Comparison of ENCODE assay signal across 37 mouse cellular contexts in the genomic region with DNA sequence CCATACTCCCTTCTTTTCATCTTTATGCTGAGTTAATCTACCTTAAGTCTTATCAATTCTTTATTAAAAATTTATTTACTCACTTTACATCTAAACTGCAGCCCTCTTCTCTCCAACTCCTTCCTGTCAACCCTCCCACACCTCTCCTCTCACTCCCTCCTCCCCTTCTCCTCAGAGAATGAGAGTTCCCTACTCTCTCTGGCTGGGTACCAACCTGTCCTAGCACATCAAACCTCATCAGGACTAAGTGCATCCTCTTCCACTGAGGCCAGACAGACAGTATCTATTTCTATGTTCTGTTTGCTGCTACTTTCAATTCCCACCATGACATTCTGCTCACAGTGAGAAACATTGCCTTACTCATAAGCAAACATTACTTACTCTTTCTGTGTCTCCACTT. TPM values are rescaled to one million over a fixed set of nuclear protein-coding genes. Genes with fewer than 3 reads are reported as not detected.
"Had no signal": no experiment of that assay in that cellular context is flagged by ENCODE, and none has a peak within 500 bp of the region (broad histone marks: within the 10 kb centered on the region; RNA-seq: fewer than 3 reads in every experiment).

No protein-coding gene starts in this region.

- DNase-seq: cerebellum, adult 8-10 months; cerebellum, postnatal 25 days; cerebellum, postnatal 36 days; embryo, embryonic 11 days; forebrain, postnatal 0 days; gastrocnemius, adult 2 months; gastrocnemius, postnatal 10 days; gastrocnemius, postnatal 14 days; gastrocnemius, postnatal 25 days; gastrocnemius, postnatal 36 days; heart, adult 11 months; heart, adult 18-20 months; heart, adult 2 months had no signal

- H3K27ac ChIP-seq: embryonic facial prominence, embryonic 10.5 days; embryonic facial prominence, embryonic 12.5 days; embryonic facial prominence, embryonic 13.5 days; embryonic facial prominence, embryonic 15.5 days; forebrain, embryonic 10.5 days; forebrain, embryonic 12.5 days; forebrain, embryonic 13.5 days; forebrain, embryonic 15.5 days; gastrocnemius, adult 2 months; heart, adult 2 months; heart, embryonic 10.5 days had no signal

- H3K4me1 ChIP-seq: embryonic facial prominence, embryonic 10.5 days; embryonic facial prominence, embryonic 12.5 days; embryonic facial prominence, embryonic 13.5 days; embryonic facial prominence, embryonic 15.5 days; forebrain, embryonic 10.5 days; forebrain, embryonic 12.5 days; forebrain, embryonic 13.5 days; forebrain, embryonic 15.5 days had no signal

- H3K4me3 ChIP-seq: embryonic facial prominence, embryonic 10.5 days; embryonic facial prominence, embryonic 12.5 days; embryonic facial prominence, embryonic 13.5 days; embryonic facial prominence, embryonic 15.5 days; erythroblast, embryonic 14.5 days; forebrain, embryonic 10.5 days; forebrain, embryonic 12.5 days; forebrain, embryonic 13.5 days; forebrain, embryonic 15.5 days; gastrocnemius, adult 2 months; heart, adult 2 months; heart, embryonic 10.5 days had no signal

- H3K27me3 ChIP-seq: embryonic facial prominence, embryonic 12.5 days; embryonic facial prominence, embryonic 13.5 days; embryonic facial prominence, embryonic 15.5 days; forebrain, embryonic 12.5 days; forebrain, embryonic 13.5 days; forebrain, embryonic 15.5 days had no signal

RNA-seq across cellular contexts. Expression of a gene that starts 25.2 kb away (rescaled TPM):
- total RNA-seq: common myeloid progenitor, adult 5-6 weeks; forebrain, postnatal 0 days; gastrocnemius, adult 18-20 months; gastrocnemius, adult 2 months; gastrocnemius, adult 8-10 months; gastrocnemius, postnatal 10 days; gastrocnemius, postnatal 14 days; gastrocnemius, postnatal 25 days; gastrocnemius, postnatal 36 days; gastrocnemius, postnatal 4 days; granulocyte monocyte progenitor cell, adult 5-6 weeks; heart, adult 18-20 months; heart, adult 2 months; heart, adult 8-10 months had no signal
- polyA plus RNA-seq: cortical plate, adult 2 months; embryonic facial prominence, embryonic 10.5 days; embryonic facial prominence, embryonic 11.5 days; embryonic facial prominence, embryonic 12.5 days; embryonic facial prominence, embryonic 13.5 days; embryonic facial prominence, embryonic 14.5 days; embryonic facial prominence, embryonic 15.5 days; erythroblast, embryonic 14.5 days; forebrain, embryonic 10.5 days; forebrain, embryonic 11.5 days; forebrain, embryonic 12.5 days; forebrain, embryonic 13.5 days; forebrain, embryonic 14.5 days; forebrain, embryonic 15.5 days; forebrain, embryonic 16.5 days; forebrain, postnatal 0 days; frontal cortex, adult 2 months; gonadal fat pad, adult 2 months; heart, adult 2 months; heart, embryonic 10.5 days had no signal
